Mouse (Mus musculus) thymus, adult 2 months (tissue): ENCODE results near the gene Gm49336.

Experiments used
- CTCF ChIP-seq: fragments of 200-500 bp; IDR thresholded peaks from 2 replicates; pipeline ENCODE4 v1.5.1; 2012; ENCODE audit warnings: mild to moderate bottlenecking, control low read depth, low read length, moderate library complexity, borderline replicate concordance; ENCODE audit not compliant: control insufficient read depth, poor library complexity, insufficient read depth; ENCODE audit errors: extremely low read depth
- POLR2A ChIP-seq: fragments of 200-500 bp; IDR thresholded peaks from 2 replicates; pipeline ENCODE4 v1.6.1; 2012; ENCODE audit warnings: mild to moderate bottlenecking, low read length, control low read depth, moderate library complexity; ENCODE audit not compliant: control insufficient read depth, poor library complexity, insufficient read depth; ENCODE audit errors: extremely low read depth

GRCm38 (mm10) chr14:60178571-60178955 lies 72.7 kb downstream of the Gm49336 start:
- TF ChIP-seq CTCF (no peak), POLR2A (no peak)
